Mouse (Mus musculus) CD8-positive naive resting alpha-beta T cell, adult 57 days (primary cell): ENCODE data around the gene Med6. TPM values are rescaled to one million over a fixed set of nuclear protein-coding genes. Genes with fewer than 3 reads are reported as not detected.

Experiments
- total RNA-seq: library from RNA; stranded (reverse); gene quantifications from one replicate; pipeline ENCODE4 v1.2.4, GENCODE M21; 2023

Gene Med6
- total RNA-seq: 55.6 TPM

GRCm38 (mm10) chr12:81594902-81595671 lies at the start of gene Med6:
Gene Med6 (minus strand): TSS chr12:81595008.

GRCm38 (mm10) chr12:81630915-81631660 lies 36.3 kb upstream of the Med6 start, which contains the start of gene Ttc9:
Gene Ttc9 (plus strand): TSS chr12:81631249.

GRCm38 (mm10) chr12:81568374-81568773 lies 26.4 kb downstream of the Med6 start, which contains the start of gene Adam21:
Gene Adam21 (minus strand): TSS chr12:81568474.

GRCm38 (mm10) chr12:81532316-81533028 lies 62.3 kb downstream of the Med6 start, which contains the start of the genes Gm20498 and Synj2bp:
Gene Gm20498 (minus strand): TSS chr12:81532905.
Gene Synj2bp (minus strand): TSS chr12:81532911.

Other genes with a start within 250 kb of the Med6 start
- gene Gm4787, start 215.5 kb downstream of the Med6 start, total RNA-seq: 0.67 TPM
- gene Adam4, start 173.1 kb downstream of the Med6 start, total RNA-seq: 1.2 TPM
- gene Cox16, start 109.9 kb downstream of the Med6 start, total RNA-seq: 75.8 TPM
- gene Gm20498, start 62.1 kb downstream of the Med6 start, total RNA-seq: 20.4 TPM
- 28.2 TPM for gene Synj2bp, start 62.1 kb downstream of the Med6 start, total RNA-seq
- 0.40 TPM for gene Adam21, start 26.5 kb downstream of the Med6 start, total RNA-seq
- not detected for gene Ttc9, start 36.2 kb upstream of the Med6 start, total RNA-seq
- gene Map3k9, start 186.2 kb upstream of the Med6 start, total RNA-seq: 6.2 TPM